Mouse (Mus musculus) liver, embryonic 12.5 days (tissue): ENCODE results near the gene Ublcp1. TPM values are rescaled to one million over a fixed set of nuclear protein-coding genes. Genes with fewer than 3 reads are reported as not detected.

Experiments used
- ATAC-seq: fragments of 200-750 bp; cut with Nextera tagmentation; 2 replicates; pipeline ENCODE4 v1.8.0; 2017; ENCODE audit warnings: moderate number of reproducible peaks, mild to moderate bottlenecking, moderate library complexity
- H3K27ac ChIP-seq: fragments of 300-500 bp; sonication (generic); 2 replicates; pipeline ENCODE4 v1.5.1; 2016; ENCODE audit warnings: mild to moderate bottlenecking
- H3K27me3 ChIP-seq: fragments of 300-500 bp; sonication (generic); replicated peaks from 2 replicates; pipeline ENCODE4 v1.6.1; 2016; ENCODE audit warnings: mild to moderate bottlenecking, moderate library complexity
- H3K36me3 ChIP-seq: fragments of 300-500 bp; sonication (generic); 2 replicates; pipeline ENCODE4 v1.6.1; 2016; ENCODE audit warnings: mild to moderate bottlenecking, moderate library complexity
- H3K4me1 ChIP-seq: fragments of 300-500 bp; sonication (generic); 2 replicates; pipeline ENCODE4 v1.6.1; 2016
- H3K4me2 ChIP-seq: fragments of 300-500 bp; sonication (generic); 2 replicates; pipeline ENCODE4 v1.6.1; 2016; ENCODE audit warnings: mild to moderate bottlenecking, moderate library complexity
- H3K4me3 ChIP-seq: fragments of 300-500 bp; sonication (generic); 2 replicates; pipeline ENCODE4 v1.5.1; 2016; ENCODE audit warnings: mild to moderate bottlenecking, moderate library complexity
- H3K9ac ChIP-seq: fragments of 300-500 bp; sonication (generic); 2 replicates; pipeline ENCODE4 v1.6.1; 2016; ENCODE audit warnings: mild to moderate bottlenecking, moderate library complexity
- H3K9me3 ChIP-seq: fragments of 300-500 bp; sonication (generic); replicated peaks from 2 replicates; pipeline ENCODE4 v1.6.1; 2016; ENCODE audit warnings: mild to moderate bottlenecking, moderate library complexity
- WGBS: fragments of 180-500 bp; shearing (Covaris S2); methylation state at CpG from one replicate; pipeline ENCODE4 v1.1.7; 2016; ENCODE audit not compliant: insufficient replicate concordance; 5-methylcytosine and 5-hydroxymethylcytosine counted together
- polyA plus RNA-seq: library from polyadenylated mRNA; unstranded; fragments of >200 nt; fragmentation: Nextera tagmentation; extraction: Ambion mirVana; gene quantifications from 2 replicates; pipeline ENCODE4 v1.2.1, GENCODE M21; 2016

Gene Ublcp1
- polyA plus RNA-seq = 41.8 and 41.9 TPM in 2 replicates

- peak; percentile 72 for ATAC-seq
- H3K27ac ChIP-seq = peak within 1 kb of the TSS; percentile 100
- H3K4me3 ChIP-seq = peak within 1 kb of the TSS; percentile 86
- no peaks in the 10 kb centered on the region for H3K9me3 ChIP-seq
- H3K27me3 ChIP-seq = no peaks in the 10 kb centered on the region
- peaks cover 67% of the 10 kb centered on the region for H3K4me1 ChIP-seq
- H3K4me2 ChIP-seq = peak within 1 kb of the TSS; percentile 92
- WGBS = under 1% methylated on average over 54 of the region's 54 CpGs
- 0 out of 2 replicates have a peak, but pooled peaks cover 7% of the 10 kb centered on the region for H3K36me3 ChIP-seq
- H3K9ac ChIP-seq = peak within 1 kb of the TSS; percentile 98
Observed at GRCm38 (mm10) chr11:44470432-44471336, at the start of gene Ublcp1. Gene Ublcp1, minus strand, starts transcription at chr11:44470498.

DNA sequence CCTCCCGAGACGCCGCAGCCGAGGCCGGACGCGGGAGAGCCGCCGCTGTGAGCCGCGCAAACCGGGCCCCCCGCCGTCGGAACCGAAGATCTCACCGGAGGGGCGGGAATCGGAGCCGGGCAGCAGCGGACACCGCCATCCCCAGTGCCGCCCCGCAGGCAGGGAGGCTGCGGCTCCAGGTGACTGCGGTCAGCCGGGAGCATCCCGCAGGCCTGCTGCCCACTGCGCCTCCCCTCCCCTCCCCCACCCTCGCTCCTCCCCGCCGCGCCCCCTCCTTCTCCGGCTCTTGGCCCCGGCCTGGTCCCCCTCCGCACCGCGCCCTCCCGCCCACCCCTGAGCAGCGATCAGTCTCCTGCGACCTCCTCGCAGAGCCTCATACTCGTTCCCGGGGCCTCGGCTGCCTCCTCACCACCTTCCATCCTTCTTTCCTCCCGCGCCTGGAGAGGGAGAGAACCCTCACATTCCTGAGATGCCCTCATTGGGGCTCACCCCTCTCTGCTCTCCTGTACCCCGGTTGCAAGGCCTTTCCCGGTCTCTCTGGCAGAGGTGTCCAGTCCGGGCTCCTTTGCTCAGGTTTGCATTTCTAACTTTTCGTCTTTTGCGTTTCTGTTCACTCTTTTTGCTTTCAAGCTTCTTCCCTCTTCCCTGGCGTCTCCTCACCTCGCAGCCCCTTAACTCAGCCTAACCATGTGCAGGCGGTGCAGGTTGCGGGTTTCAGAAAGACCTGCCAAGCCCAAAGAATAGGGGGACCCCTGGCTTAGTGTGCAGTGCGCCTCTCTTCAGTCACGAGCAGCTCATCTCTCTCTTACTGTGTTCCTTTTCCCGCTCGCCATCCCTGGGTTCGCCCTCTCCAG, 49.0 kb upstream of the Ublcp1 start:
- peak overlapping the region; percentile 98 for H3K9ac ChIP-seq
- under 1% methylated on average over 55 of the region's 61 CpGs for WGBS
- peak; percentile 53 for ATAC-seq

GRCm38 (mm10) chr11:44518281-44519095, 48.2 kb upstream of the Ublcp1 start, which contains the start of gene Rnf145:
Gene Rnf145, plus strand, starts transcription at chr11:44518964.
- peak; percentile 76 for ATAC-seq
- Histone ChIP-seq H3K27ac (peak within 1 kb of the TSS; percentile 98), H3K4me1 (peaks cover 71% of the 10 kb centered on the region), H3K36me3 (peaks cover 13% of the 10 kb centered on the region), H3K9ac (peak within 1 kb of the TSS; percentile 98), H3K9me3 (no peaks in the 10 kb centered on the region), H3K4me2 (peak within 1 kb of the TSS; percentile 93), H3K27me3 (no peaks in the 10 kb centered on the region), H3K4me3 (peak within 1 kb of the TSS; percentile 98)
- WGBS = 1% methylated on average over 70 of the region's 70 CpGs

More for the DNA sequence above, 49.0 kb upstream of the Ublcp1 start:
- Histone ChIP-seq H3K27me3 (no peaks in the 10 kb centered on the region), H3K4me3 (peak overlapping the region; percentile 98), H3K36me3 (peaks cover 20% of the 10 kb centered on the region), H3K9me3 (no peaks in the 10 kb centered on the region), H3K4me1 (peaks cover 71% of the 10 kb centered on the region), H3K27ac (peak overlapping the region; percentile 98), H3K4me2 (peak overlapping the region; percentile 93)

DNA sequence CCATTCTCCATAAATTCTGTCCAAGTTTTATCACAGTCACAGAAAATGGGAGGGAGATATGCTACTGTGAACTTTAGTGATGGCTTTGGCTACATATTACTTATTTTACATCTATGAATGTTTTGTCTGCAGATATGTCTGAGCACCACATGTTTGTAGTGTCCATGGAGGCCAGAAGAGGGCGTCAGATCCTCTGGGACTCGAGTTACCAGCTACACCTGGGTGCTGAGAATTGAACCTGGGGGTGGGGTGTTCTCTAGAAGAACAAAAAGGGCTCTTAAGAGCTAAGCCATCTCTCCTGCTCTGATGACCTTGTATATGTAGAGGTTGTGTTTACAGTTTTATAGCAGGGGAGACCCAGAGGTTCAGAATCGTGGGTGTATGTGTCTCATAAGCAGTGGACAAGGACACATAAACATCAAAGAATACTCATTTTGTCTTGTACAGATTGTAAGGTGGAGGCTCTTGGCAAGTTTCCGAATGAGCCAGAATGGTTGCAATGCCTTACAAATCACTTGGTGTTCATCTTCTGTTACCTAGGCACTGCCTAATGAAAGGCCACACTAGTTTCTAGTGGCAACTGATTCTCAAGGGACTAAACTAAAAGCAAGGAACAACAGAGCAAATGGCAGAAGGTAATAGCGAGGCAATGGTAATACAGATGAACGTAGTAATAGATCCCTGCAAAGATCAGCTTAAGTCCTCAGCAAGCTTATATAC, 47.4 kb upstream of the Ublcp1 start:
- Histone ChIP-seq H3K4me2 (peak overlapping the region; percentile 93), H3K4me1 (peaks cover 72% of the 10 kb centered on the region), H3K36me3 (peaks cover 6% of the 10 kb centered on the region), H3K9me3 (no peaks in the 10 kb centered on the region), H3K27ac (peak overlapping the region; percentile 98), H3K9ac (peak overlapping the region; percentile 98), H3K4me3 (peak overlapping the region; percentile 98), H3K27me3 (no peaks in the 10 kb centered on the region)
- WGBS = 55% methylated on average over 6 of the region's 6 CpGs
- ATAC-seq = no peak

- no peak for ATAC-seq
- peaks cover 72% of the 10 kb centered on the region for H3K4me1 ChIP-seq
- peak overlapping the region; percentile 98 for H3K27ac ChIP-seq
Observed at GRCm38 (mm10) chr11:44516362-44516761, 46.1 kb upstream of the Ublcp1 start.

DNA sequence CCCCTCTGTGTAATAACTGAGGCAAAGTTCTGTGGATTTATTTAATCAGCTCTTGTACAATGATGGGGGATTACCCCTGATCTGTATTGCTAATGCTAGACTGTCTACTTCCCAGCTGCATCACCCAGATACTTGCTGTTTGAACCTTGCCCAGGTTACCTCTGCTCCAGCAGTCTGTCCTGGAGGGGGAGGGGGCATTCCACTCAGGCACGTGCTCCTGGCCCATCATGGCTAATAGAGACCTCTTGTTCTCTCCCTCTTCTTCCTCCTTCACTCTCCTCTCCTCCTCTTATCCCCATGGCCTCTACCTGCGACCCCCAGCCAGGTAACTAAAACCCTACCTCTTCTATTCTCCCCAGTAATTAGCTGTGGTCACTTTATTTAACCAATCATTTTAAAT, 44.4 kb upstream of the Ublcp1 start:
- Histone ChIP-seq H3K4me1 (peaks cover 85% of the 10 kb centered on the region), H3K9ac (no peak overlapping the region; the same call in 1 of the 2 replicates), H3K4me2 (no peak overlapping the region), H3K27ac (peak overlapping the region; percentile 63), H3K4me3 (no peak overlapping the region), H3K36me3 (no peaks in the 10 kb centered on the region), H3K27me3 (no peaks in the 10 kb centered on the region), H3K9me3 (no peaks in the 10 kb centered on the region)
- ATAC-seq = no peak
- WGBS = 56% methylated on average over 2 of the region's 2 CpGs

More at GRCm38 (mm10) chr11:44516362-44516761, 46.1 kb upstream of the Ublcp1 start:
- 60% methylated on average over 1 of the region's 1 CpGs for WGBS
- no peaks in the 10 kb centered on the region for H3K27me3 ChIP-seq
- no peak overlapping the region for H3K4me3 ChIP-seq
- H3K9me3 ChIP-seq = no peaks in the 10 kb centered on the region
- no peak overlapping the region for H3K4me2 ChIP-seq
- no peaks in the 10 kb centered on the region for H3K36me3 ChIP-seq
- H3K9ac ChIP-seq = no peak overlapping the region

GRCm38 (mm10) chr11:44513026-44513422, 42.7 kb upstream of the Ublcp1 start:
- peaks cover 94% of the 10 kb centered on the region for H3K4me1 ChIP-seq
- WGBS = 12% methylated on average over 2 of the region's 2 CpGs

GRCm38 (mm10) chr11:44512044-44513025, 42.0 kb upstream of the Ublcp1 start:
- ATAC-seq = peak; percentile 82
- Histone ChIP-seq H3K27me3 (no peaks in the 10 kb centered on the region), H3K4me1 (peaks cover 94% of the 10 kb centered on the region), H3K4me2 (peak overlapping the region; percentile 63), H3K4me3 (peak overlapping the region; percentile 2; the same call in 1 of the 2 replicates), H3K36me3 (no peaks in the 10 kb centered on the region), H3K27ac (peak overlapping the region; percentile 96), H3K9me3 (no peaks in the 10 kb centered on the region), H3K9ac (peak overlapping the region; percentile 64)
- 23% methylated on average over 14 of the region's 14 CpGs for whole genome bisulfite sequencing

More at GRCm38 (mm10) chr11:44513026-44513422, 42.7 kb upstream of the Ublcp1 start:
- peak overlapping the region; percentile 63 for H3K4me2 ChIP-seq
- H3K27ac ChIP-seq = peak overlapping the region; percentile 96
- H3K36me3 ChIP-seq = no peaks in the 10 kb centered on the region
- H3K9ac ChIP-seq = peak overlapping the region; percentile 64
- peak; percentile 73 for ATAC-seq
- H3K4me3 ChIP-seq = no peak overlapping the region
- H3K27me3 ChIP-seq = no peaks in the 10 kb centered on the region
- no peaks in the 10 kb centered on the region for H3K9me3 ChIP-seq

DNA sequence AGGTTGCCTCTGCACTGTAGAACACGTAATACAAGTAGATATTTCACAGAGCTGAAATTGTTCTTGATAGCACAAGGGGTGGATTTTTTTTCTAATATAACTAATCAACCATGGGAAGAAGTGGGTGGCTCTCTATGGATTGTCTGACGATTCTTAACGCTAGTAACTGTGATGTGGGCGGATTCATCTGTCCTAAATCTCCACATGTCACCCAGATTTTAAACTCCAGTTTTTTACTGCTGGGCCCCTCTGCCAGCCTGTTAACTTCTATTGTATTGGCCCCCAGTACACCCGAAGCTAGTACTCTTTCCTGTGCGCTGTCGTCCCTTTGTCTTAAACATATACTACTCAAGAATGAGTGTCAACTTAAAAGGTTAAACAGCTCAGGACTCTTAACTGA, 40.1 kb upstream of the Ublcp1 start:
- no peaks in the 10 kb centered on the region for H3K9me3 ChIP-seq
- peak overlapping the region; percentile 4; the same call in 1 of the 2 replicates for H3K4me3 ChIP-seq
- H3K4me2 ChIP-seq = peak overlapping the region; percentile 63
- H3K4me1 ChIP-seq = peaks cover 83% of the 10 kb centered on the region
- ATAC-seq = no peak
- H3K36me3 ChIP-seq = no peaks in the 10 kb centered on the region
- WGBS = 55% methylated on average over 7 of the region's 7 CpGs
- H3K27me3 ChIP-seq = no peaks in the 10 kb centered on the region
- H3K27ac ChIP-seq = peak overlapping the region; percentile 96
- peak overlapping the region; percentile 64; the same call in 1 of the 2 replicates for H3K9ac ChIP-seq

DNA sequence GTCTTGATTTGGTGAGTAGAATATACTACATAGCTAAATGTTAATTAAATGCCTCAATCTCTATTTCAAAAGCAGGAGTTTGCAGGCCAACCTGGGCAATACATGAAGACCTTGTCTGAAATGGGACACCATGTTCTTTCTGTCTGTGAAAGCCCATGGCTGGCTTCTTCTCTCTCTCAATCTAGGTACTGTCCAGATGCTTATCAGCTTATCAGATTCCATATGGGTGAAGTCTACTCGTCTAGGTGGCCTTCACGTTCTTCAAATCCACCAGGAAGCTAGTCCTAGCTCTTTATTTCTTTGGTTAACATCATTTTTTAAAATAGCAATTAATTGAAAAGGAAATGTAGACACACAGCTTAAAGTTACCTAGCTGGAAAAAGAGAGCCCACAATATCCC, 39.6 kb upstream of the Ublcp1 start:
- H3K4me3 ChIP-seq = peak overlapping the region; percentile 24; the same call in 1 of the 2 replicates
- no peak for ATAC-seq
- peak overlapping the region; percentile 96 for H3K27ac ChIP-seq
- no peaks in the 10 kb centered on the region for H3K36me3 ChIP-seq
- H3K4me1 ChIP-seq = peaks cover 78% of the 10 kb centered on the region
- H3K4me2 ChIP-seq = peak overlapping the region; percentile 63
- peak overlapping the region; percentile 64 for H3K9ac ChIP-seq
- H3K9me3 ChIP-seq = no peaks in the 10 kb centered on the region
- WGBS = 36% methylated on average over 2 of the region's 2 CpGs
- no peaks in the 10 kb centered on the region for H3K27me3 ChIP-seq
